Mouse (Mus musculus) heart, adult 8-10 months (tissue): ENCODE results near the gene Fahd1. TPM values are rescaled to one million over a fixed set of nuclear protein-coding genes. Genes with fewer than 3 reads are reported as not detected.

ENCODE experiments used
- DNase-seq: peaks from one replicate; pipeline ENCODE4 v3.0.0; 2022; ENCODE audit warnings: low spot score
- total RNA-seq, 4 experiments: library from RNA; stranded (reverse); gene quantifications; 2 replicates each; pipeline ENCODE4 v1.2.4; 2022

Gene Fahd1
- total RNA-seq: 10 to 100 TPM; 85.1 to 94.4 (median 88.7) TPM

GRCm38 (mm10) chr17:24850065-24850772 lies at the start of gene Fahd1:
TSS of gene Fahd1 (minus strand) at chr17:24850364.
- peak; percentile 98 for DNase-seq

GRCm38 (mm10) chr17:24899153-24899552 lies 49.0 kb upstream of the Fahd1 start:
- DNase-seq: peak; percentile 65

GRCm38 (mm10) chr17:24898041-24898854 lies 48.1 kb upstream of the Fahd1 start:
- DNase-seq: no peak

GRCm38 (mm10) chr17:24897600-24897999 lies 47.4 kb upstream of the Fahd1 start:
- DNase-seq: no peak

- DNase-seq: no peak
Measured at GRCm38 (mm10) chr17:24896993-24897269, 46.8 kb upstream of the Fahd1 start.

- DNase-seq: peak; percentile 65
Measured at GRCm38 (mm10) chr17:24896241-24896992, 46.3 kb upstream of the Fahd1 start, which contains the start of gene Nme3. TSS of gene Nme3 (plus strand) at chr17:24896500.

GRCm38 (mm10) chr17:24895571-24896240 lies 45.5 kb upstream of the Fahd1 start:
- no peak for DNase-seq

- peak; percentile 82 for DNase-seq
Measured at GRCm38 (mm10) chr17:24894995-24895547, 44.9 kb upstream of the Fahd1 start, which contains the start of the genes Eme2 and Mrps34. TSS of gene Eme2 (minus strand) at chr17:24895087. TSS of gene Mrps34 (plus strand) at chr17:24895116.

GRCm38 (mm10) chr17:24894061-24894994 lies 44.2 kb upstream of the Fahd1 start:
- no peak for DNase-seq

- no peak for DNase-seq
Measured at GRCm38 (mm10) chr17:24893276-24893675, 43.1 kb upstream of the Fahd1 start.

- DNase-seq: no peak
Measured at GRCm38 (mm10) chr17:24892785-24893184, 42.6 kb upstream of the Fahd1 start.

GRCm38 (mm10) chr17:24891321-24891720 lies 41.2 kb upstream of the Fahd1 start:
- DNase-seq: no peak

GRCm38 (mm10) chr17:24890151-24891092 lies 40.3 kb upstream of the Fahd1 start:
- DNase-seq: no peak

- no peak for DNase-seq
Measured at GRCm38 (mm10) chr17:24888862-24889261, 38.7 kb upstream of the Fahd1 start.

GRCm38 (mm10) chr17:24887291-24888080 lies 37.3 kb upstream of the Fahd1 start:
- DNase-seq: no peak

- DNase-seq: no peak
Measured at GRCm38 (mm10) chr17:24886932-24887271, 36.7 kb upstream of the Fahd1 start.

- peak; percentile 99 for DNase-seq
Measured at GRCm38 (mm10) chr17:24886134-24886931, 36.2 kb upstream of the Fahd1 start, which contains the start of the genes Nubp2 and Spsb3. TSS of gene Nubp2 (minus strand) at chr17:24886349. TSS of gene Spsb3 (plus strand) at chr17:24886643.
